Mouse (Mus musculus): ENCODE data around the gene Gm15319.
"Not testable (repeated sequence)": the region's sequence is repeated elsewhere in the genome, so short reads cannot be mapped to it uniquely, and the experiment has no call there.

DNA sequence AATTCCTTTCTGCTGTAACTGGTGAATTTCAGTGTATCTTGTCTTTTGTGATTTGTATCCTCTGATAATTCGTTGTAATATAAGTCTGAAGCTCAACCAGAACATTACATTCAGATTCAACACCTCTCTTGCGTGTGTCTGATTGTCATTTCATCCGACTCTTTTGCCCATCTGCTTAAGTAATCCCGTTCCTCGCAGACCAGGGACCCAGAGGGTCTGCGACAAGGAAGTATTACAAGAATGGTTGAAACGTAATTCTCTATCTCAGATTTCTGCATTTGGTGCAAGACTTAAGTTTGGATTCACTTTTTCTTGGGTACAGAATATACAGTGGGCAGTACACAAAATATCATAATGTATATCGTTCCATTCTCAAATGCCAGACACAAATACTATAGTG, 73.0 kb downstream of the Gm15319 start:
- TF ChIP-seq CTCF (conservative IDR thresholded peaks at IDR 0.05; ENCODE audit: insufficient read depth, insufficient read length, low read depth, low read length); POLR2A (IDR thresholded peaks at IDR 0.05; ENCODE audit: low read depth, low read length): not testable (repeated sequence)
